Mouse (Mus musculus) gastrocnemius, postnatal 4 days (tissue): ENCODE data around the gene Olfr1406. TPM values are rescaled to one million over a fixed set of nuclear protein-coding genes. Genes with fewer than 3 reads are reported as not detected.
"Not testable (repeated sequence)": the region's sequence is repeated elsewhere in the genome, so short reads cannot be mapped to it uniquely, and the experiment has no call there.

ENCODE experiments used
- DNase-seq, 2 experiments: peaks; one replicate each; pipeline ENCODE4 v3.0.0; 2021 to 2022; ENCODE audit warnings: low spot score in 2 of 2, mixed read lengths in 2 of 2
- long read RNA-seq, 2 experiments: library from polyadenylated mRNA; stranded (forward); transcript quantifications; one replicate each; pipeline ENCODE4 v2.0.0; 2021
- total RNA-seq, 2 experiments: library from RNA; stranded (reverse); gene quantifications; 2 replicates each; pipeline ENCODE4 v1.2.3; 2021

The Olfr1406 gene
- not detected for total RNA-seq
- long read RNA-seq, experiment 1 = 0 reads
- long read RNA-seq, experiment 2 = 0 reads

DNA sequence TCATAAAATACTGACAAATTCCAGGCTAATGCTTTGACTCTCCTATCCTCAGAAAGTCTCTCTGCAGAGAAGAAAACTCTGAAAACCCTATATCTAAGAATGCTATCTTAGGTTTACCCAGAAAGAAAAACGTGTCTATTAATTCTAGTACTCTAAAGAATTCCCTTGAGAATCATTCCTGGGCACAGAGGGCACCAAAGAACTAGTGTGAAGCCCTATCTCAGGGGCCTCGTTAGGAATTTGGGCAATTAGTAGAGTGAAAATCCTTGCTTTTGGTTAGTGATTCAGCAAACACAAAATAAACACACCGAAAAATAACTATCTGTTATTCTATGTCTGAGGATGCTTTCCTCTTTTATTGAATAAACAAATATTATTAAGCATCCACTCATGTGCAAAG, at the start of gene Olfr1406:
Gene Olfr1406, minus strand, starts transcription at position 101 of the 400 bp plus-strand sequence.
- no peak for DNase-seq

DNA sequence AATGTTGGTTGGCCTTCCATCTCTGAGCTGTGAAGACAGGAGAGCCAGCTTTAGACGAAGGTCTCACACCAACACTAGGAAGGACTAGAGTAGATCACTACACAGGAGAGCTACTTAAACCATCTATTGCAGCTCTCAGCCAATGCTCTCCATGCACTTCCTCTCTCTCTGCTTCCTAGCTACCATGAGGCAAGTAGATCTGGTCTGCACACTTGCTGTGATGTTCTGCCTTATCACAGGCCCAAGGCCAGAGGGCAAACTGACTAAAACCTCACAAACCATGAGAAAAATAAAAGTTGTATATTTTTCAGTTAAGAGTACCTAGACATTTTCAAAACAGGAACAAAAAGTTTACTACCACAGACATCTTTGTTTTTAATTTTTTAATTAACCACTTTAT, 46.6 kb upstream of the Olfr1406 start:
- DNase-seq = not testable (repeated sequence)

DNA sequence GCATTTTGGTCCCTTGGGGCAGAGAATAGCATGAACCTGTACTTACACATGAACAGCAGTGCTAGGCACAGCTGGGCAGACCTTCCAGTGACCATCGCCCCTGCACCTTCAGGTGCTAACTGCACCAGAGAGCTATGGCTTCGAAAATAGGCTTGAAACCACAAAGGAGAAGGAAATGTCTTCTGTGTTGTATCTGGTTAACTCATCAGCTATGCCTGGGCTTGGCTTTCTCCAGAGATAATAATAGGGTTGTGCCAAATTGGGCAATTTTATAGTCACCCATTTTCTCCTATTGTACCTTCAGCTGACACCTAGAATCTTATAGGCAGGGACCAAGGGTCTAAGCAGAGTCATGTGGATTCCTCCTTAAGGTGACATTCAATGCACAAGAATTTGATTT, 36.6 kb upstream of the Olfr1406 start, which contains the start of gene Fcer1a:
Gene Fcer1a, minus strand, starts transcription at position 134 of the 400 bp plus-strand sequence.
- no peak for DNase-seq

DNA sequence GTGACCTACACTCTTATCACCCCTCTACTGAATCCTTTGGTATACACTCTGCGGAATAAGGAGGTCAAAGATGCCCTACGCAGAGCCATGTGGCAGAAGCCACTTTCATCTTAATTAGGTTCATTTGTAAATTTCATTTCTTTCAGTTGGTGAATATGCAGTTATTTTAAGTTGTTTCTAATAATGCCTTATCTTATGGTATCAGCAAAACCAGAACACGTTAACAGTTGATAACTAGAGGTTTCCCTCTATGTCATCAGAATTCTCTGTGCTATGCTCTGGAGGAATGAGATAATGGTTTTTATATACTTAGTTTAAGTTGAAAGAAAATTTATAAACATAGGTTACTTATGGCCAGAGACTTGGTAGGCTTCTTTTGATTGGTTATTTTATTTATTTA, 26.0 kb upstream of the Olfr1406 start:
- no peak for DNase-seq

DNA sequence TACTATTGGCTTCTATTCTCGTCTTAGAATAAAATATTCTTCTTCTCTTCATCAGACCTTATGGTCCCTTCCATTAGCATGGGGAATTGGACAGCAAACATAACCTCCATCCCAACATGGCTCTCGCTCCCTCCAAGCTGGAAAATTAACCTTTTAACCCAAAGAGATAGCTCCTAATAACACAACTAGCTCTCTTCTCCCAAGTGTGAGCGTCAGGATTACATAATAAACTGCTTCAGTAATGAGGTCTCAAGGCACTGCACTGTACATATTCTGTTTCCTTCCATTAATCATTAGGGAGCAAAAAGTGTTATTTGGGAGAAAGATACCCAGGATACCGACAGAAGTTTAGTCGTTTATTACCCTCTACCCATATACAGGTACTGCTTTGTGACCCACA, 21.7 kb upstream of the Olfr1406 start, which contains the start of gene Olfr1404:
Gene Olfr1404, plus strand, starts transcription at position 301 of the 400 bp plus-strand sequence.
- DNase-seq = no peak

DNA sequence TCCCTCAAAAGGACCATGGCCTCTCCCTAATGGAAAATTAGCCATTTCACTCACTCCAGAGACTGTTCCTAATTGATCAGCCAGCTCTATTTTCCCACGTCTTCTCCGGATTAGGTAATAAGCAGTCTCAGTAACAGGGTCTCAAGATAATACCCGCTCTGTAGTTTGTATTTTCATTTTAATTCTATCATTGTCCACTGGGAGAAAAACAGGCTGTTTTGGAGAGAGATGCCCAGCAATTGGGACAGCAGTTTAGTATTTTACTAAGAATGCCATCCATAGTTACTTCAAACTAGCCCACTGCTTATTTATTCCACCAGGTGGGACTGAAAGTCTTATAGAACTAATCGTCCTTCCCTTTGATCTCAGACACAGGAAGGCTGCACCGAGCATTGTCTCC, 7.1 kb upstream of the Olfr1406 start, which contains the start of gene Olfr218:
Gene Olfr218, plus strand, starts transcription at position 301 of the 400 bp plus-strand sequence.
- DNase-seq = no peak

DNA sequence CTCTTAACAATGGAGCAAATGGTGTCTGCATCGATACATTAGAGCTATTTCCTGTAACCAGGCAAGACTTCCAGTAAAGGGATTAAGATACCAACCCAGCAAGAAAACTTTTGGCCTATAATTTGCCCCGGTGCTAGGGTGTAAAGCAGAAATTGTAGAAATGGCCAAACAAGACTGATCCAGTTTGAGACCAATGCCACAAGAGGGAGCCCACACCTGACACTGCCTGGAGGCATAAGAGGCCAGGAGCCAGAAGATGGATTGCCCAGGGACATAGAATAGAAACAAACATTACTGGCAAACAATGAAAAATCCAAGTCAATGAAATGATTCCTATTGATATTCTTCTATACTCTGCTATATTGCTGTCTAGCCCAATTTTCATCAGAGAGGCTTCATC, 5.9 kb upstream of the Olfr1406 start:
- DNase-seq = no peak

DNA sequence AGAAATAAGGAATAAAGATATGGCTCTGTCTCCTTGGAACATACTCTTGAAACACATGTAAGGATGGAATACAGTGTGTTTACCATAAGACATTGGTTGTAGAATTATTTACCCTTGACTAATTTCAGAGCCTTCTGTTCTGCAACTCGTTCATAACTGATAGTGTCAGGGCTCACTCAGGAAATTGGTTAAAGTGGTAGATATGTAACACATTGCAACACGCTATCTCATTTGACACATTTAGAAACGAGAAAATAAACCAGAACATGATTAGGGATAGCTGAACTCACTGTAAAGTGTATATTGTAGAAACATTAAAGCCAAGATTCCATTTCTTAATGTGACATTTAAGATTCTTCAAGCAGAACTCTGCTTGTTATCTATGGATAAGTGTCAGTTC, 1.6 kb upstream of the Olfr1406 start:
- no peak for DNase-seq

DNA sequence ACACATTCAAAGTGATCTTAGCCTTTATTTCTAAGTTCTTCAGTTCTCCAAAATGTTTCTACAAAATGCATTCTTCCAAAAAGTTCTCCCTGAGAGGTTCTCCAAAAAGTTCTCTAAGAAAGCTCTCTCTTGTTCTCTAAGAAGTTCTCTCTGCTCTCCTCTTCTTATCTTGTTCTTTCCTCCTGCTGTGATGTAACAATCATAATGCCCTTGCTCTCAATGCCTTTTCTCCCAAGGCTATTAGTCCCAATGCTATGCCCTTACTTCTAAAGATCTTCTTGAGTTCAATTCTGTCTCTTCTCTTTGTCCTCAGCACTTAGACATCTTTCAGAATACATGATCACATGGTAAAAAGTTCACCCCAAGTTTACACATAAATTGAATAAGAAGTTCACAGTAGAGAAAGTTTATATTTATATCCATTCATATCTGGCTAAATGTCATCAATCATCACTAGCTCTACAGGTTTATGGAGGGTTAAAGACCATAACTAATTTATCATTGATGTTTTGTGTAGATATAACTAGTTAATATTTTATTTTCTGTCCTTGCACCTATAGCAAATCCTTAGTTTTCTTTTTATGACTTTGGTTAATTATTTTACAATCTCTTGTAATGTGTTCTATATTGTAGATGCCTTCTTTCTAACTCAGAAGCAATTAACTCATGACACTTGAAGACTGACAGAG, 16.1 kb downstream of the Olfr1406 start:
- DNase-seq = no peak

DNA sequence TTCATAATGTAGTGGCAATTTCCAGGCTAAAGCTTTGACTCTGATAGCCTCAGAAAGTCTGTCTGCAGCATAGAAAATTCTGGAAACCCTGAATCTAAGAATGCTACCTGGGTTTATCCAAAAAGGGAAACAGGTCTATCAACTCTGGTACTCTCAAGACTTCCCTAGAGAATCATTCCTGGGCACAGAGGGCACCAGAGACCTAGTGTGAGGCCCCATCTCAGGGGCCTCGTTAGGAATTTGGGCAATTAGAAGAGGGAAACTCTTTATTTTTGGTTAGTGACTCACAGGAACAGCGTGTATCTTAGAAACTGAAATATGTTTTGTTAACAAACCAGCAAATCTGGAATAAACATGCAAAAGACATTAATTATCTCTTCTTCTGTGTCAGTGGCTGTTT, 53.2 kb downstream of the Olfr1406 start, which contains the start of gene Olfr1408:
Gene Olfr1408, minus strand, starts transcription at position 101 of the 400 bp plus-strand sequence.
- DNase-seq = no peak

Other genes with a start within 250 kb of the Olfr1406 start
- gene Olfr16, start 240.2 kb downstream of the Olfr1406 start, total RNA-seq = not detected
- not detected for gene Olfr1408, start 53.3 kb downstream of the Olfr1406 start, total RNA-seq
- gene Olfr218, start 7.2 kb upstream of the Olfr1406 start, total RNA-seq = not detected
- not detected for gene Olfr1404, start 21.8 kb upstream of the Olfr1406 start, total RNA-seq
- gene Fcer1a, start 36.6 kb upstream of the Olfr1406 start, total RNA-seq = under 1 TPM in 1 of 2 experiments, not detected in 1; 0.54 TPM
- not detected for gene Olfr418, start 75.4 kb upstream of the Olfr1406 start, total RNA-seq
- not detected for gene Mptx2, start 87.1 kb upstream of the Olfr1406 start, total RNA-seq
- gene Ackr1, start 143.1 kb upstream of the Olfr1406 start, total RNA-seq = 10 to 100 TPM; 10.8 to 15.1 TPM
- 1 to 10 TPM in 1 of 2 experiments, under 1 TPM in 1; 0.71 to 2.9 TPM for gene Aim2, start 160.2 kb upstream of the Olfr1406 start, total RNA-seq
- 10 to 100 TPM; 28.7 to 33.7 TPM for gene Cadm3, start 177.1 kb upstream of the Olfr1406 start, total RNA-seq